In the genomic region with DNA sequence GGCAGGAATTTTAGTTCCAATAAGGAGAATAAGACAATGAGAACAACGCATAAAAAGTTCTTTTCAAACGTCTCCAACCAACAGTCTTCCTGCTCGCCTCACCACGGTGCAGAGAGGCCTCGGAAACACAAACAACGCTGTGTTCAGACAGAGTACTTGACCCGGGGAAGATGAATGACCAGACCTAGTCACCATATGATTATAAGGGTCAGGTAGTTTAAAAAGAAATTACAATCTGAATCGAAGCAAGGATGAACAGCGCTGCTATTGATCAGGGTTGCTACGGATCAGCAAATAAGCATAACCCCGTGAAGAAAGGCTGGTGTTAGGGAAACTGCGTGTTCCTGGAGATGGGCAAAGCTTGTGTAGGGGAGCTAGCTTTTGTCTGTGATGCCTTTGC, we compare ENCODE assay signal across 25 mouse cellular contexts. TPM values are rescaled to one million over a fixed set of nuclear protein-coding genes. Genes with fewer than 3 reads are reported as not detected.
DNase-seq lines count a peak whose midpoint lies in the region; ATAC-seq lines count a peak whose summit lies in the region.
"Had no signal": no experiment of that assay in that cellular context is flagged by ENCODE, and none has a peak within 500 bp of the region (broad histone marks: within the 10 kb centered on the region; RNA-seq: fewer than 3 reads in every experiment).

No protein-coding gene starts in this region.

- H3K4me1 ChIP-seq in forebrain, embryonic 11.5 days (replicated peaks; ENCODE audit: control insufficient read depth, insufficient read depth, low read length) = 0 out of 2 replicates have a peak, but pooled peaks cover 2% of the 10 kb centered on the region
- H3K4me1 ChIP-seq in forebrain, embryonic 14.5 days (ENCODE audit: control insufficient read depth, insufficient read depth, low read length) = no peaks in the 10 kb centered on the region
- peaks cover 2% of the 10 kb centered on the region; the same call in 1 of the 2 replicates for H3K4me1 ChIP-seq in midbrain, embryonic 11.5 days (ENCODE audit: control insufficient read depth, insufficient read depth, low read length)
- no peaks in the 10 kb centered on the region for H3K4me1 ChIP-seq in midbrain, embryonic 14.5 days (ENCODE audit: control insufficient read depth, insufficient read depth, low read length)
- H3K4me1 ChIP-seq in neural tube, embryonic 15.5 days = peaks cover 3% of the 10 kb centered on the region; the same call in 1 of the 2 replicates
- H3K4me1 ChIP-seq: forebrain, embryonic 13.5 days; heart, embryonic 13.5 days; limb, embryonic 13.5 days; liver, embryonic 12.5 days had no signal

- H3K36me3 ChIP-seq in forebrain, embryonic 11.5 days (ENCODE audit: control insufficient read depth, insufficient read depth, low read length) = no peaks in the 10 kb centered on the region
- H3K36me3 ChIP-seq in forebrain, embryonic 14.5 days (ENCODE audit: control insufficient read depth, insufficient read depth, low read length) = no peaks in the 10 kb centered on the region
- H3K36me3 ChIP-seq in midbrain, embryonic 11.5 days (ENCODE audit: control insufficient read depth, insufficient read depth, low read length) = no peaks in the 10 kb centered on the region
- H3K36me3 ChIP-seq in midbrain, embryonic 14.5 days (ENCODE audit: control insufficient read depth, insufficient read depth, low read length) = no peaks in the 10 kb centered on the region
- H3K36me3 ChIP-seq in neural tube, embryonic 15.5 days = no peaks in the 10 kb centered on the region
- H3K36me3 ChIP-seq: heart, embryonic 13.5 days; limb, embryonic 13.5 days; liver, embryonic 12.5 days; midbrain, embryonic 12.5 days had no signal

- no peak for DNase-seq in forebrain, embryonic 11.5 days (ENCODE audit: low spot score)
- DNase-seq in forebrain, embryonic 14.5 days (ENCODE audit: low spot score) = no peak
- DNase-seq in midbrain, embryonic 11.5 days (ENCODE audit: low spot score, missing footprints) = no peak
- DNase-seq in midbrain, embryonic 14.5 days = no peak
- DNase-seq in mesoderm, embryonic 11.5 days (ENCODE audit: low read depth, low spot score) = peak; percentile 71
- DNase-seq in urinary bladder, postnatal 25 days (ENCODE audit: low spot score) = no peak
- DNase-seq in B cell, adult 2 months = no peak
- DNase-seq: adrenal gland, postnatal 25 days; cerebellum, adult 9-11 months; gastrocnemius, postnatal 10 days; kidney, adult 18-20 months; layer of hippocampus, adult 9-11 months; lung, adult 18-20 months; lung, postnatal 10 days; right cerebral cortex, postnatal 25 days; spleen, adult 18-20 months had no signal

- no peak overlapping the region for H3K4me2 ChIP-seq in forebrain, embryonic 11.5 days (ENCODE audit: low read depth, low read length, severe bottlenecking)
- no peak overlapping the region for H3K4me2 ChIP-seq in forebrain, embryonic 14.5 days (ENCODE audit: low read length)
- no peak overlapping the region for H3K4me2 ChIP-seq in midbrain, embryonic 11.5 days
- no peak overlapping the region for H3K4me2 ChIP-seq in midbrain, embryonic 14.5 days (ENCODE audit: low read length)
- 0 out of 2 replicates have a peak overlapping the region, but pooled peaks have one; percentile 3 for H3K4me2 ChIP-seq in neural tube, embryonic 15.5 days
- H3K4me2 ChIP-seq: forebrain, embryonic 13.5 days; heart, embryonic 13.5 days; limb, embryonic 13.5 days; liver, embryonic 12.5 days; midbrain, embryonic 12.5 days had no signal

- H3K4me3 ChIP-seq in forebrain, embryonic 11.5 days (ENCODE audit: low read depth, low read length) = no peak overlapping the region
- no peak overlapping the region for H3K4me3 ChIP-seq in forebrain, embryonic 14.5 days (ENCODE audit: low read depth, low read length)
- H3K4me3 ChIP-seq in midbrain, embryonic 11.5 days (ENCODE audit: low read depth, low read length) = no peak overlapping the region
- H3K4me3 ChIP-seq in midbrain, embryonic 14.5 days (replicated peaks; ENCODE audit: low read depth, low read length) = no peak overlapping the region
- H3K4me3 ChIP-seq in neural tube, embryonic 15.5 days (replicated peaks) = no peak overlapping the region
- H3K4me3 ChIP-seq: forebrain, embryonic 13.5 days; heart, embryonic 13.5 days; limb, embryonic 13.5 days; liver, embryonic 12.5 days; midbrain, embryonic 12.5 days had no signal

- no peak overlapping the region for H3K27ac ChIP-seq in forebrain, embryonic 11.5 days (ENCODE audit: low read depth, low read length)
- H3K27ac ChIP-seq in forebrain, embryonic 14.5 days (ENCODE audit: low read depth, low read length) = no peak overlapping the region
- no peak overlapping the region for H3K27ac ChIP-seq in midbrain, embryonic 11.5 days (ENCODE audit: low read depth, low read length)
- no peak overlapping the region for H3K27ac ChIP-seq in midbrain, embryonic 14.5 days (replicated peaks; ENCODE audit: low read depth, low read length)
- no peak overlapping the region for H3K27ac ChIP-seq in neural tube, embryonic 15.5 days (replicated peaks)
- H3K27ac ChIP-seq: forebrain, embryonic 13.5 days; heart, embryonic 13.5 days; kidney, postnatal 0 days; limb, embryonic 13.5 days; liver, embryonic 12.5 days; midbrain, embryonic 12.5 days had no signal

- WGBS in forebrain, embryonic 11.5 days = 53% methylated on average over 12 of the region's 12 CpGs
- WGBS in forebrain, embryonic 14.5 days = 64% methylated on average over 12 of the region's 12 CpGs
- WGBS in midbrain, embryonic 11.5 days = 46% methylated on average over 12 of the region's 12 CpGs
- 51% methylated on average over 12 of the region's 12 CpGs for WGBS in midbrain, embryonic 14.5 days
- 6% methylated on average over 12 of the region's 12 CpGs for WGBS in neural tube, embryonic 15.5 days

- no peaks in the 10 kb centered on the region for H3K27me3 ChIP-seq in forebrain, embryonic 11.5 days (ENCODE audit: control insufficient read depth, insufficient read depth, low read length)
- H3K27me3 ChIP-seq in forebrain, embryonic 14.5 days (replicated peaks; ENCODE audit: control insufficient read depth, insufficient read depth, low read length) = no peaks in the 10 kb centered on the region
- H3K27me3 ChIP-seq in midbrain, embryonic 11.5 days (ENCODE audit: control insufficient read depth, insufficient read depth, low read length) = no peaks in the 10 kb centered on the region
- H3K27me3 ChIP-seq in midbrain, embryonic 14.5 days (ENCODE audit: control insufficient read depth, insufficient read depth, low read length) = no peaks in the 10 kb centered on the region
- H3K27me3 ChIP-seq in neural tube, embryonic 15.5 days (replicated peaks) = no peaks in the 10 kb centered on the region
- H3K27me3 ChIP-seq: forebrain, embryonic 13.5 days; heart, embryonic 13.5 days; limb, embryonic 13.5 days; liver, embryonic 12.5 days; midbrain, embryonic 12.5 days had no signal

- ATAC-seq in forebrain, embryonic 11.5 days (replicated peaks; ENCODE audit: low FRiP score) = peak; percentile 69; the same call in 1 of the 2 replicates
- ATAC-seq in forebrain, embryonic 14.5 days = no peak
- peak; percentile 71 for ATAC-seq in midbrain, embryonic 11.5 days (ENCODE audit: low FRiP score)
- ATAC-seq in midbrain, embryonic 14.5 days (ENCODE audit: low FRiP score, low TSS enrichment) = no peak
- peak; percentile 63; the same call in 1 of the 2 replicates for ATAC-seq in neural tube, embryonic 15.5 days (ENCODE audit: low FRiP score)
- ATAC-seq: CD4-positive, CD25-positive, alpha-beta regulatory T cell, adult 4 months; forebrain, embryonic 13.5 days; inflammation-experienced regulatory T-cells, adult 6 months; liver, embryonic 12.5 days had no signal

- H3K9ac ChIP-seq in forebrain, embryonic 11.5 days (ENCODE audit: low read length) = no peak overlapping the region
- H3K9ac ChIP-seq in forebrain, embryonic 14.5 days (ENCODE audit: low read length) = no peak overlapping the region
- no peak overlapping the region for H3K9ac ChIP-seq in midbrain, embryonic 11.5 days (ENCODE audit: low read length)
- no peak overlapping the region for H3K9ac ChIP-seq in midbrain, embryonic 14.5 days (replicated peaks; ENCODE audit: low read length)
- no peak overlapping the region for H3K9ac ChIP-seq in neural tube, embryonic 15.5 days (replicated peaks)
- H3K9ac ChIP-seq: forebrain, embryonic 13.5 days; heart, embryonic 13.5 days; limb, embryonic 13.5 days; liver, embryonic 12.5 days; midbrain, embryonic 12.5 days had no signal

- H3K9me3 ChIP-seq in forebrain, embryonic 11.5 days (ENCODE audit: control insufficient read depth, low read length) = no peaks in the 10 kb centered on the region
- H3K9me3 ChIP-seq in forebrain, embryonic 14.5 days (replicated peaks; ENCODE audit: control insufficient read depth, low read length) = no peaks in the 10 kb centered on the region
- no peaks in the 10 kb centered on the region for H3K9me3 ChIP-seq in midbrain, embryonic 11.5 days (ENCODE audit: control insufficient read depth, low read length)
- H3K9me3 ChIP-seq in midbrain, embryonic 14.5 days (ENCODE audit: control insufficient read depth, low read length) = no peaks in the 10 kb centered on the region
- 0 out of 2 replicates have a peak, but pooled peaks cover 3% of the 10 kb centered on the region for H3K9me3 ChIP-seq in neural tube, embryonic 15.5 days (replicated peaks)
- H3K9me3 ChIP-seq: forebrain, embryonic 13.5 days; heart, embryonic 13.5 days; liver, embryonic 12.5 days; midbrain, embryonic 12.5 days had no signal

RNA-seq across cellular contexts. Expression of gene Moxd1, which starts 24.0 kb away (rescaled TPM):
- 2.6 and 2.9 TPM in 2 replicates for polyA plus RNA-seq in forebrain, embryonic 11.5 days (2014; fragmentation: Nextera tagmentation; extraction: Ambion mirVana)
- 1.7 and 2.1 TPM in 2 replicates for polyA plus RNA-seq in forebrain, embryonic 14.5 days (2014; fragmentation: Nextera tagmentation; extraction: Ambion mirVana)
- polyA plus RNA-seq in midbrain, embryonic 11.5 days (2014; fragmentation: Nextera tagmentation; extraction: Ambion mirVana) = 1.8 and 3.9 TPM in 2 replicates
- polyA plus RNA-seq in midbrain, embryonic 14.5 days (2014; fragmentation: Nextera tagmentation; extraction: Ambion mirVana) = 0.26 and 2.7 TPM in 2 replicates
- polyA plus RNA-seq in neural tube, embryonic 15.5 days (2015; fragmentation: Nextera tagmentation; extraction: Ambion mirVana) = 8.6 and 9.0 TPM in 2 replicates
- polyA plus RNA-seq: CD4-positive, CD25-positive, alpha-beta regulatory T cell, adult 4 months; inflammation-experienced regulatory T-cells, adult 6 months had no signal

RNA-seq across cellular contexts. Expression of gene Stx7, which starts 50.2 kb away (rescaled TPM):
- 78.5 and 87.3 TPM in 2 replicates for polyA plus RNA-seq in forebrain, embryonic 11.5 days (2014; fragmentation: Nextera tagmentation; extraction: Ambion mirVana)
- 275 and 313 TPM in 2 replicates for polyA plus RNA-seq in forebrain, embryonic 14.5 days (2014; fragmentation: Nextera tagmentation; extraction: Ambion mirVana)
- 98.6 and 99.6 TPM in 2 replicates for polyA plus RNA-seq in midbrain, embryonic 11.5 days (2014; fragmentation: Nextera tagmentation; extraction: Ambion mirVana)
- polyA plus RNA-seq in midbrain, embryonic 14.5 days (2014; fragmentation: Nextera tagmentation; extraction: Ambion mirVana) = 326 and 358 TPM in 2 replicates
- polyA plus RNA-seq in neural tube, embryonic 15.5 days (2015; fragmentation: Nextera tagmentation; extraction: Ambion mirVana) = 280 and 309 TPM in 2 replicates

Comparison
In these comparisons a context has a peak if more than half of its experiments do, and no peak if none do; other contexts are left out.
1. ATAC-seq: peak in forebrain, embryonic 11.5 days (single experiment), midbrain, embryonic 11.5 days (single experiment) and neural tube, embryonic 15.5 days (single experiment); none in forebrain, embryonic 14.5 days (single experiment) and midbrain, embryonic 14.5 days (single experiment).